Mouse (Mus musculus) large intestine, adult 2 months (tissue): Measurements from ENCODE around the gene Arhgef2. TPM values are rescaled to one million over a fixed set of nuclear protein-coding genes. Genes with fewer than 3 reads are reported as not detected.

Source experiments
- DNase-seq: peaks from one replicate; pipeline ENCODE4 v3.0.0-alpha.2; 2012; ENCODE audit warnings: low read depth, low spot score
- WGBS: fragments of 180-500 bp; shearing (Covaris S2); methylation state at CpG from one replicate; pipeline ENCODE4 v1.1.7; 2018; 5-methylcytosine and 5-hydroxymethylcytosine counted together
- polyA plus RNA-seq: library from polyadenylated mRNA; depleted of rRNA; stranded (reverse); fragments of >200 nt; gene quantifications from 2 replicates; pipeline ENCODE4 v1.2.3, GENCODE M21; 2012

The Arhgef2 gene
- polyA plus RNA-seq, 1 experiment, result 49.2 TPM

- 91% methylated on average over 10 of the region's 10 CpGs for WGBS
- no peak for DNase-seq
Measured at GRCm38 (mm10) chr3:88633056-88633455, 27.3 kb downstream of the Arhgef2 start.

DNA sequence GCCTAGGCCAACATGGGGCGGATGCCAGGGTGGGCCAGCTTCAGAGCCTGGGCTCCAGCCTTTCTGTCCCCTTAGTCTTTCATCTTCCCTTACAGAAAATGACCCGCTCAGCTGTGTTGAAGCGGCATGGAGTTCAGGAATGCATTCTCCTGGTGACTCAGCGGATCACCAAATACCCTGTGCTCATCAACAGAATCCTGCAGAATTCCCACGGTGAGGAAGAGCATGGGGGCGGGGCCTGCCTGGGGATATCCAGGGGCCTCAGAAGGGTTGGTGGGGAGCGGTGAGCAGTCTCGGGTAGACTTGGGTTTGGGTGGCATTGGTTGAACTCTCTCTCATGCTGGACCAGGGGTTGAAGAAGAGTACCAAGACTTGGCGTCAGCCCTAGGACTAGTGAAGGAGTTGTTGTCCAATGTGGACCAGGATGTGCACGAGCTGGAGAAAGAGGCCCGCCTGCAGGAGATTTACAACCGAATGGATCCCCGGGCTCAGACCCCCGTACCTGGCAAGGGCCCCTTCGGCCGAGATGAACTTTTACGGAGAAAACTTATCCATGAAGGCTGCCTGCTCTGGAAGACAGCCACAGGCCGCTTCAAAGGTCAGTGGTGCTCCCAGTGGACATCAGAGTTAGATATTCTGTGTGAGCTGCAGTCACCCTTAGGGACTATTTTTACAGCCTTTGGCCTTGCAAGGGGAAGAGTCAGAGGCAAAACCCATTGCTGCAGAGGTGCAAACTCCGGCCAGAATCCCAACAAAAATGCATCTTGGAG lies 29.9 kb downstream of the Arhgef2 start:
- DNase-seq, result no peak
- WGBS, result 88% methylated on average over 19 of the region's 19 CpGs

DNA sequence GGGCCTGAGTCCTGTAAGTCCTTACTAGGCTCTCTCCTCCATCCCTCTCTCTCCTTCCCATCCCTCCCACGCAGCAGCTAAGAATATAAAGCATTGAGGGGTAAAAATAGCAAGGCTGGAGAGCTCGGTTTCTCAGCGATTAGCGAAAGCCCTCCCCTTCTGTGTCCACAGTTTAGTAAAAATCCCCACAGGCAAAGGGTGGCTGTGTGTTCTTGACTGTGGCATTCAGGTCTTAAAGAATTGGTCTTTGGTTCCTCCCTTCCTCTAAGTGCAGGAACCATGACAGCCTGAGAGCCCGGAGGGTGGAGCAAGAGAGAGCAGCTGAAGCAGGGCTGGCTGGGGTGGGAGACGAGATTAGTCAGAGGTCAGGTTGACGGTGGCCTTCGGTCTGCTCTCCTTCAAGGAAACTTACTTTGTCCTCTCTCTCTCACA lies 30.8 kb downstream of the Arhgef2 start:
- DNase-seq, result no peak
- WGBS, result 94% methylated on average over 8 of the region's 8 CpGs

- 94% methylated on average over 5 of the region's 5 CpGs for WGBS
- no peak for DNase-seq
Measured at GRCm38 (mm10) chr3:88637134-88637533, 31.4 kb downstream of the Arhgef2 start.

DNA sequence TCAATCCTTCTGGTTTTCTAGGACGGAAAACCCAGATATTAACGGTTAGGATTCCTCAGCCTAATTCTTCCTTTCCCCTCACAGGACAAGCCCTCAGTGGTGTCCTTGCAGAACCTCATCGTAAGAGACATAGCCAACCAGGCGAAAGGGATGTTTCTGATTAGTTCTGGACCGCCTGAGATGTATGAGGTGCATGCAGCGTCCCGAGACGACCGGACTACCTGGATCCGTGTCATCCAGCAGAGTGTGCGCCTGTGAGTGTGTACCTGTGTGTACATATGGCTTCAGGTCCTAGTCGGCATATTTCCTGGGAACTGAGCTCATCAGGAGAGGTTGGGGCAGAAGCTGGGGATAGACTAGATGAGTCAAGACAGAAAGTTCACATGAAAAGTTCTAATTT lies 33.5 kb downstream of the Arhgef2 start:
- WGBS, result 93% methylated on average over 12 of the region's 12 CpGs
- no peak for DNase-seq

DNA sequence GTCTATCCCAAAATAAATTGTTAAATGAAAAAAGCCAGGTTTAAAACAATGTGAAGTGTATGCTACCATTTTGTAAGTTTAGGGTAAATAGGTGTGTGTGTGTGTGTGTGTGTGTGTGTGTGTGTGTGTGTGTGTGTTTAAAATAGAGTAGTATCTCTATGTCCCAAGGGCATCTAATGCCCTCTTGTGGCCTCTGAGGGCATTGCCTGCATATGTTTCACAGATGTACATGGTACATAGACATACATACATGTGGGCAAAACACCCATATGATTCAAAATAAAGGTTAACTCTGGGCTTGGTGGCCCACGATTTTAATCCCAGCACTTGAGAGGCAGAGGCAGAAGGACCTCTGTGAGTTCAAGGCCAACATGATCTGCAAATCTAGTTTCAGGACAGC lies 34.9 kb downstream of the Arhgef2 start:
- no peak for DNase-seq
- 51% methylated on average over 1 of the region's 1 CpGs for WGBS

GRCm38 (mm10) chr3:88643078-88643477 lies 37.3 kb downstream of the Arhgef2 start:
- 86% methylated on average over 5 of the region's 5 CpGs for WGBS
- no peak for DNase-seq

- no peak for DNase-seq
- WGBS, result 87% methylated on average over 12 of the region's 12 CpGs
Measured at GRCm38 (mm10) chr3:88645937-88646336, 40.2 kb downstream of the Arhgef2 start.

DNA sequence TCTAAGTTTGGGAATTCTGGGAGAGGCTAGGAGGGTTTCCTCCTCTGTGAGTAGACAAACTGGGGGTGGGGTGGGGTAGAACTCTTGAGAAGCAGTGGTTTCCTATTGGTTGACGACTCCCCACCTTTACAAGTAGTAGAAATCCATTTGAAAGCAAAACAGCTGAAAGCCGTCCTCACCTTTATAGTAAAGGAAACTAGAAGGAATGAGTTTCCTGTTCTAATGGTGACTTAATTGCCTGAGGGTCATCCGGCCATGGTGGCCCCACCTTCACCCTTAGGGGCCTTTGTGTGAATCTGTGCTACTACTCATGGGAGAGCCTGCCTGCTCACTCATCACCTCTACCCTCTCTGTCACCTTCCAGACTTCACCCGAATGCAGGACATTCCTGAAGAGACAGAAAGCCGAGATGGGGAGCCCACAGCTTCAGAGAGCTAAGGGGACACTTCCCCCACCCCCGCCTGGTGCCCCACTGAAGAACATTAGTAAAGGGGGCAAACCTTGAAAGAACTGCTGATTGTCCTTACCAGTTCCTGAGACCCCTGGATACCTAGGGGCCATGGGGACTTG lies 40.7 kb downstream of the Arhgef2 start:
- DNase-seq, result no peak
- WGBS, result 79% methylated on average over 6 of the region's 6 CpGs

GRCm38 (mm10) chr3:88647076-88647475 lies 41.3 kb downstream of the Arhgef2 start:
- DNase-seq, result no peak
- 78% methylated on average over 3 of the region's 3 CpGs for WGBS

- no peak for DNase-seq
- WGBS, result 85% methylated on average over 14 of the region's 14 CpGs
Measured at GRCm38 (mm10) chr3:88647779-88648413, 42.1 kb downstream of the Arhgef2 start.

DNA sequence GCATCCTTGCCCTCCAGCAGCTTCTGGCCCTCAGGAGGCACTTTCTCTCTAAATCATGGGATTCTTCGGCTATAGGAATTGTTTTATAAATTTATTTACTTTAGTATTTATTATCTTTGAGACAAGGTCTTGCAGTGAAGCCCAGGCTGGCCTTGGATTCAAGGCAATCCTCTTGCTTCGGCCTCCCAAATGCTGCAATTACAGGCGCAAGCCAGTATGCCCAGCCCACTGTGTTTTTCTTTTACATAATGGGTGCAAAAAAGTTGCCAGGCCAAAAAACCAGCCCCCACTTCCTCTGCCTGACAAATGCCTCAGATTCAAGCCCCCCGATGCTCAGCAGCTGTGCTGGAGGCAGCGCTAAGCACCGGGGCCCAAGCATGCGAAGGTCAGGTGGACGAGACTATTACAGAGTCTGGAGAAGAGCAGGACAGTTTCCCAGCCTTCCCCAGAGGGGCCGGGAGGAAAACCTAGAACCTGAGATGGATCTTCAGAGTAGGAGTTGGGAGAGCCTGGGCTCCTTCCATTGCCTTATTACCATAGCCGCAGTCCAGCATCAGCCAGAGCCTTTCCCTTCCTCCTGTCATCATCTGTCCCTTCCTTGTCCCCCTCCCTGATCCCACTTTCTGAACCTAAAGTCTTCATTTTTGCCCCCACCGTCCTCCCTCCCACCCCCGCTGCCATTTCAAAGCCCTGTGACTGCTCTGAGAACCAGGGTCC lies 42.8 kb downstream of the Arhgef2 start:
- 84% methylated on average over 12 of the region's 12 CpGs for WGBS
- no peak for DNase-seq

- DNase-seq, result no peak
- WGBS, result 59% methylated on average over 10 of the region's 10 CpGs
Measured at GRCm38 (mm10) chr3:88649186-88649585, 43.4 kb downstream of the Arhgef2 start.

DNA sequence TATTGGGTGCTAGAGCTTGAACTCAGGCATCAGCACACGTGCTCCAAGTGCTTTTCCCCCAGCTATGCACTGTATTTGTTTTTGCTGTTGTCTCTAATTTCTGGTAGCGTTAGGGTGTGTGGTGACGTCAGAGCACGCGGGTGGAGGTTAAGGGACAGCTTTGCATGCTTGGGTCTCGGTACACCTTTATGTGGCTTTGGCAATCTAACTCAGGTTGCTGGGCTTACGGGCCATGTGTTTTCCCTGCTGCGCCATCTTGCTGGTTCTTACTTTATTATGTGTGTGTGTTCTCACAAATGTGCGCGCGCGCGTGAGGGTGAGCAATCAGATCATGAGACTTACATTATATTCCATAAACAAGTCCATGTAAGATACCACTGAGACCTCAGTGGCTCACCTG lies 44.2 kb downstream of the Arhgef2 start:
- WGBS, result 95% methylated on average over 13 of the region's 13 CpGs
- DNase-seq, result no peak

GRCm38 (mm10) chr3:88650713-88651504 lies 45.1 kb downstream of the Arhgef2 start:
- no peak for DNase-seq
- 57% methylated on average over 13 of the region's 13 CpGs for WGBS

- no peak for DNase-seq
- 62% methylated on average over 18 of the region's 18 CpGs for WGBS
Measured at GRCm38 (mm10) chr3:88651669-88652618, 46.2 kb downstream of the Arhgef2 start.

DNA sequence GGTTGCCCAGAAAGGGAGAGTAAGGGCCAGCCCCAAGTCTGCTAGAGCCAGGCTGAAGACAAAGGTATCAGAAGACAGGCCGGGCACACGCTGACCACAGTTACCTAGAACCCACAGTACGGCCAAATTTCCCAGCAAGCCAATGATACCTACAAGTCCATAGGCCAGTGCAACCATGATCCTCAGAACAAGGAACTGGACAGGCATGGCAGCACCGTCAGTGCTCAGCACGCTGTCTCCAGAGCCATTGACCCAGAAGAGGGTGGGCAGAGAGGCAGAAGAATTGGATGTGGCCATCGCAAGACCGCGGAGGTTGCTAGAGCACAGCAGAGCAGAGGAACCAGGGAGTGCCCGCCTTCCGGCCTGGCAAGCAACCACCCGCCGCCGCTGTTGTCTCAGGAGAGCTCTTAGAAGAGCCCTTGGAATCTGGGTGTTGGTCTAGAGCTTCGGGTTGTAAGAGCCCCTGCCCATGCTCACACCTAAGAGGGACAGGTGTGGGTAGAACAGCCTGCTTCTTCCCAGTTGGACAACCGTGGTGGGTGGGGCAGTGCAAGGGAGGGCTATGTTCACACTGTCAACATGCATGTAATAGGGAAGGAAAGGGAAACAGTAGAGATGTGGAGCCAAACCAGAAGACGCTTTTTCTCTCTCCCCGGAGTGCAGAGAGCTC lies 47.2 kb downstream of the Arhgef2 start, which contains the start of gene Rxfp4:
Gene Rxfp4 (minus strand): TSS at position 297 of the 670 bp plus-strand sequence.
- WGBS, result 45% methylated on average over 17 of the region's 17 CpGs
- no peak for DNase-seq
